Mouse (Mus musculus) midbrain, embryonic 11.5 days (tissue): ENCODE measurements at regions not wholly inside any gene's neighbourhood (a gene's known extent, or its start where the extent isn't known, plus 50 kb on each side); places are given as distances from the start of the nearest gene placed in this dataset.

Experiments
- ATAC-seq: fragments of 200-750 bp; cut with Nextera tagmentation; 2 replicates; pipeline ENCODE4 v1.8.0; 2017; ENCODE audit warnings: moderate TSS enrichment, moderate library complexity; ENCODE audit not compliant: low FRiP score
- DNase-seq: peaks from one replicate; pipeline ENCODE4 v3.0.0; 2015; ENCODE audit warnings: low spot score; ENCODE audit errors: missing footprints
- H3K27ac ChIP-seq: fragments of 300-500 bp; sonication (generic); 2 replicates; pipeline ENCODE4 v1.5.1; 2014; ENCODE audit warnings: low read depth, low read length
- H3K27me3 ChIP-seq: fragments of 300-500 bp; sonication (generic); 2 replicates; pipeline ENCODE4 v1.6.1; 2014; ENCODE audit warnings: mild to moderate bottlenecking, low read length, moderate library complexity, mixed read lengths; ENCODE audit not compliant: control insufficient read depth, insufficient read depth
- H3K36me3 ChIP-seq: fragments of 300-500 bp; sonication (generic); 2 replicates; pipeline ENCODE4 v1.6.1; 2014; ENCODE audit warnings: mild to moderate bottlenecking, low read length, moderate library complexity, mixed read lengths; ENCODE audit not compliant: control insufficient read depth, insufficient read depth
- H3K4me1 ChIP-seq: fragments of 300-500 bp; sonication (generic); 2 replicates; pipeline ENCODE4 v1.6.1; 2014; ENCODE audit warnings: low read length; ENCODE audit not compliant: control insufficient read depth, insufficient read depth
- H3K4me2 ChIP-seq: fragments of 300-500 bp; sonication (generic); 2 replicates; pipeline ENCODE4 v1.6.1; 2014; ENCODE audit warnings: mild to moderate bottlenecking, moderate library complexity
- H3K4me3 ChIP-seq: fragments of 300-500 bp; sonication (generic); 2 replicates; pipeline ENCODE4 v1.5.1; 2014; ENCODE audit warnings: low read depth, low read length
- H3K9ac ChIP-seq: fragments of 300-500 bp; sonication (generic); 2 replicates; pipeline ENCODE4 v1.6.1; 2014; ENCODE audit warnings: low read length
- H3K9me3 ChIP-seq: fragments of 300-500 bp; sonication (generic); 2 replicates; pipeline ENCODE4 v1.6.1; 2016; ENCODE audit warnings: low read length; ENCODE audit not compliant: control insufficient read depth
- WGBS: fragments of 180-500 bp; shearing (Covaris S2); extraction: QIAGEN DNeasy Blood & Tissue Kit; methylation state at CpG from one replicate; pipeline ENCODE4 v1.1.7; 2014; 5-methylcytosine and 5-hydroxymethylcytosine counted together

GRCm38 (mm10) chr19:6684921-6685320 lies 142.1 kb upstream of the Slc22a12 start:
- Histone ChIP-seq H3K27ac (no peak overlapping the region), H3K36me3 (no peaks in the 10 kb centered on the region), H3K9ac (no peak overlapping the region), H3K4me3 (no peak overlapping the region), H3K4me1 (no peaks in the 10 kb centered on the region), H3K4me2 (no peak overlapping the region), H3K9me3 (no peaks in the 10 kb centered on the region), H3K27me3 (no peaks in the 10 kb centered on the region)
- ATAC-seq, result no peak
- no peak for DNase-seq
- 43% methylated on average over 4 of the region's 4 CpGs for WGBS

GRCm38 (mm10) chr19:6679392-6680307 lies 136.8 kb upstream of the Slc22a12 start:
- no peak overlapping the region for H3K27ac ChIP-seq
- H3K4me3 ChIP-seq, result no peak overlapping the region
- H3K27me3 ChIP-seq, result no peaks in the 10 kb centered on the region
- no peaks in the 10 kb centered on the region for H3K36me3 ChIP-seq
- no peaks in the 10 kb centered on the region for H3K9me3 ChIP-seq
- H3K9ac ChIP-seq, result no peak overlapping the region
- no peak overlapping the region for H3K4me2 ChIP-seq
- DNase-seq (peak; percentile 90), ATAC-seq (no peak)
- WGBS, result 11% methylated on average over 12 of the region's 14 CpGs
- H3K4me1 ChIP-seq, result no peaks in the 10 kb centered on the region

- 66% methylated on average over 12 of the region's 12 CpGs for WGBS
- H3K9me3 ChIP-seq, result no peaks in the 10 kb centered on the region
- DNase-seq (no peak), ATAC-seq (no peak)
- no peak overlapping the region for H3K27ac ChIP-seq
- no peaks in the 10 kb centered on the region for H3K36me3 ChIP-seq
- no peaks in the 10 kb centered on the region for H3K4me1 ChIP-seq
- H3K4me3 ChIP-seq, result no peak overlapping the region
- no peak overlapping the region for H3K9ac ChIP-seq
- H3K27me3 ChIP-seq, result no peaks in the 10 kb centered on the region
- H3K4me2 ChIP-seq, result no peak overlapping the region
These were observed 134.7 kb upstream of the Slc22a12 start for GRCm38 (mm10) chr19:6677511-6677910.

- no peaks in the 10 kb centered on the region for H3K9me3 ChIP-seq
- no peak overlapping the region for H3K4me3 ChIP-seq
- no peak overlapping the region for H3K9ac ChIP-seq
- H3K36me3 ChIP-seq, result no peaks in the 10 kb centered on the region
- no peak for DNase-seq
- no peaks in the 10 kb centered on the region for H3K27me3 ChIP-seq
- 40% methylated on average over 3 of the region's 3 CpGs for WGBS
- no peaks in the 10 kb centered on the region for H3K4me1 ChIP-seq
- H3K27ac ChIP-seq, result no peak overlapping the region
- no peak for ATAC-seq
- H3K4me2 ChIP-seq, result no peak overlapping the region
These were observed 132.8 kb upstream of the Slc22a12 start for GRCm38 (mm10) chr19:6675586-6675985.

GRCm38 (mm10) chr19:6671696-6672095 lies 128.9 kb upstream of the Slc22a12 start:
- H3K36me3 ChIP-seq, result no peaks in the 10 kb centered on the region
- no peaks in the 10 kb centered on the region for H3K27me3 ChIP-seq
- H3K27ac ChIP-seq, result no peak overlapping the region
- no peak overlapping the region for H3K4me3 ChIP-seq
- WGBS, result 86% methylated on average over 6 of the region's 6 CpGs
- no peak for DNase-seq
- no peaks in the 10 kb centered on the region for H3K9me3 ChIP-seq
- no peaks in the 10 kb centered on the region for H3K4me1 ChIP-seq
- no peak overlapping the region for H3K9ac ChIP-seq
- no peak for ATAC-seq
- H3K4me2 ChIP-seq, result no peak overlapping the region

- H3K9ac ChIP-seq, result no peak overlapping the region
- H3K27ac ChIP-seq, result no peak overlapping the region
- WGBS, result 79% methylated on average over 8 of the region's 8 CpGs
- H3K4me3 ChIP-seq, result no peak overlapping the region
- no peaks in the 10 kb centered on the region for H3K4me1 ChIP-seq
- no peaks in the 10 kb centered on the region for H3K36me3 ChIP-seq
- no peaks in the 10 kb centered on the region; the same call in 1 of the 2 replicates for H3K27me3 ChIP-seq
- ATAC-seq, result no peak
- no peaks in the 10 kb centered on the region for H3K9me3 ChIP-seq
- no peak for DNase-seq
- H3K4me2 ChIP-seq, result no peak overlapping the region
These were observed 127.0 kb upstream of the Slc22a12 start for GRCm38 (mm10) chr19:6669881-6670280.

- Histone ChIP-seq H3K36me3 (no peaks in the 10 kb centered on the region), H3K27me3 (peaks cover 6% of the 10 kb centered on the region; the same call in 1 of the 2 replicates), H3K4me2 (no peak overlapping the region), H3K4me1 (no peaks in the 10 kb centered on the region), H3K4me3 (no peak overlapping the region), H3K9ac (no peak overlapping the region), H3K9me3 (no peaks in the 10 kb centered on the region), H3K27ac (no peak overlapping the region)
- 69% methylated on average over 2 of the region's 2 CpGs for WGBS
- DNase-seq, result no peak
- no peak for ATAC-seq
These were observed 125.7 kb upstream of the Slc22a12 start for GRCm38 (mm10) chr19:6668545-6668944.

GRCm38 (mm10) chr19:6666187-6666722 lies 123.4 kb upstream of the Slc22a12 start:
- H3K4me2 ChIP-seq, result no peak overlapping the region
- DNase-seq (no peak), ATAC-seq (no peak)
- H3K27ac ChIP-seq, result no peak overlapping the region
- H3K27me3 ChIP-seq, result peaks cover 6% of the 10 kb centered on the region; the same call in 1 of the 2 replicates
- H3K4me1 ChIP-seq, result no peaks in the 10 kb centered on the region
- no peaks in the 10 kb centered on the region for H3K9me3 ChIP-seq
- no peak overlapping the region for H3K4me3 ChIP-seq
- 73% methylated on average over 6 of the region's 6 CpGs for WGBS
- H3K36me3 ChIP-seq, result no peaks in the 10 kb centered on the region
- no peak overlapping the region for H3K9ac ChIP-seq

- ATAC-seq (no peak), DNase-seq (no peak)
- no peaks in the 10 kb centered on the region for H3K9me3 ChIP-seq
- no peaks in the 10 kb centered on the region for H3K36me3 ChIP-seq
- H3K4me1 ChIP-seq, result no peaks in the 10 kb centered on the region
- peaks cover 7% of the 10 kb centered on the region for H3K27me3 ChIP-seq
- 85% methylated on average over 15 of the region's 15 CpGs for WGBS
- H3K27ac ChIP-seq, result no peak overlapping the region
- H3K9ac ChIP-seq, result no peak overlapping the region
- H3K4me2 ChIP-seq, result no peak overlapping the region
- H3K4me3 ChIP-seq, result no peak overlapping the region
These were observed 122.6 kb upstream of the Slc22a12 start for GRCm38 (mm10) chr19:6665264-6666054.
